Mouse (Mus musculus) right cerebral cortex, postnatal 14 days (tissue): Measurements from ENCODE around the gene Mecp2.
A peak's percentile ranks its signal among the peaks of the same experiment; 100 is the strongest.
"Not testable (repeated sequence)": the region's sequence is repeated elsewhere in the genome, so short reads cannot be mapped to it uniquely, and the experiment has no call there.

ENCODE experiments used
- DNase-seq: peaks from one replicate; pipeline ENCODE4 v3.0.0; 2022

The Mecp2 gene

DNA sequence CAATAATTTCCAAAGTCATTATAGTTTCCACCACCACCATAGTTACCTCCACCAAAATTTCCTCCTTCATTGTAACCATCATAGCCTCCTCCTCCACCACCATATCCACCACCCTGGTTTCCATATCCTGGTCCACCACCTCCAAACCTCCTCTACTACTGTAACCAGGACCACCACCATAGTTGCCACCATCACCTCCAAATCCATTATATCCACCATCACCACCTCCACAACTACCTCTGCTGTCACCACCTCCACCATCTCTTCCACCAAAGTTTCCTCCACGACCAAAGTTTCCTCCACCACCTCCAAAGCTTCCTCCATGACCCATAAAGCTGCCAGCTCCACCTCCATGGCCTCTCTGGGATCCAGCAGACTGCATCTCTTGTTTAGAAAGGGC, at the start of gene Mecp2:
Gene Mecp2 (minus strand): TSS at position 101 of the 400 bp plus-strand sequence.
- DNase-seq = not testable (repeated sequence)

DNA sequence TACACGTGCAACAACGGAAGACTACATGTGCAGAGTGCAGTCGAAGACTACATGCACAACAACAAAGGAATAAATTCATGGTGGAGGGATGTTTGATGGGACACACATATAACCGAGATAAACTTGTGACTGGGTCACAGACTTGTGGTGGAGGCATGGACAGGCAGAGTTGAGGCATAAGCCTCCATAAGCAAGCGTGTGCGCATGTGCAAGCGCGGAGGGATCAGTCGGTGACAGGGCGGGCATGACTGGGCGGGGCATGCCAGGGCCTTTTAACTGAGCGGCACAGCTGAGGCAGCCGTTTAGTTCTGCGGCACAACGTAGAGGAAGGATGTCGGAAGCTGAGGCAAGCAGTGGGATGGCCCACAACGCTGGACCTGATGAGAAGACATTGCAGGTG, 41.8 kb upstream of the Mecp2 start, which contains the start of gene Tktl1:
Gene Tktl1 (plus strand): TSS at position 301 of the 400 bp plus-strand sequence.
- no peak for DNase-seq

- no peak for DNase-seq
Measured at GRCm38 (mm10) chrX:74167738-74168137, 32.6 kb upstream of the Mecp2 start, which contains the start of gene Tex28. TSS of gene Tex28 (minus strand) at chrX:74167838.

DNA sequence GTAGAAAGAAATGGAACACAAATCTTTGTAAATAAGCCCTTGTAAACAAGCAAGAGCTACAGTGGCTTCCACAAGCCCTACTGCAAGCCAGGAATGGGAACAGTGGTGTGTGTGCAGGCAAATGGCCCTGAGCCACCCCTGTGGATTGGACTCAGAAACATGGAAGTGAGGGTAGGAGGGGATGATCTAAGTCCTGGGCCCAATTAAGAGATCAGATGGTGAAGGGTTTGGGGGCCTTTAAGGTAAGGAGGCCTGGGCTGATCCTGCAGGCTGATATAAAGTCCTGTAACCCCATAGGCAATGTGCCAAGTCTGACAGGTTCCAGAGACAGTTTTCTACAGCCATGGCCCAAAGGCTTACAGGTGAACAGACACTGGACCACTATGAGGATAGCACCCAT, 8.0 kb downstream of the Mecp2 start, which contains the start of gene Opn1mw:
Gene Opn1mw (plus strand): TSS at position 301 of the 400 bp plus-strand sequence.
- DNase-seq = no peak

GRCm38 (mm10) chrX:74124975-74125374, 10.2 kb downstream of the Mecp2 start:
- no peak for DNase-seq

DNA sequence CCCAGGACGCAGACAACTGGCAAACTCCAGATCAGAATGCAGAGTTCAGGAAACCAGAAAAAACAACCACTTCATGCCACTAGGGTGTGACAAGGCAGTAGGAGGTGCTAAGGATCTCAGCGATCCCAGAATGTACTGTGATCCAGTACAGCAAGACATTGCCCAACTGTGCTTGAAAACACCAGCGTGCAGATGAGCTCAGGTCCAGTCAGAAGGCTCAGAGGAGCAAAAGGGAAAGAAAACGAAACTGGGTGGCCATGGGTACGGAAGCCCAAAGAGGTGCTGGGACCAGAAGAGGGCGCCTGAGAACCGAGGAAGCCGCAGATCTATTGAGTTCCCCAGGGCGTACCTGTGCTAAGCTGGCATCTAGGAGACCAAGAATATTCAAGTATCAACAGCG, 19.7 kb downstream of the Mecp2 start:
- DNase-seq = peak; percentile 62

DNA sequence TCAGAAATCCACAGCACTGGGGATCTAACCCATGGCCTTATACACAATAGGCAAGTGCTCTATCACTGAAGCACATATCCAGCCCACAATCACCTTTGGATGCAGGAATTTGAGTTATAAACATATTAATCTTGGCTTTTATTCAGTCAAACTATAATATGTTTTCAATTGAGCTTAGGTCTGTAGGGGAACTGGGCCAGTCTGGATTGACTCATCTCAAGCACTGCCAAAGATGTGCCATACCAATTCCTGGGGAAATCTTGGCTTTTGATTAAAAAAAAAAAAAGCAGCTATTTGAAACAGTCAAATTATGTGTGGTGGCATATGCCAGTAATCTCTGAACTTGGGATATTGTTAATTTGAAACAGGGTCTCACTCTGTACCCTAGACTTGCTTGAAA, 21.1 kb downstream of the Mecp2 start:
- DNase-seq = no peak

DNA sequence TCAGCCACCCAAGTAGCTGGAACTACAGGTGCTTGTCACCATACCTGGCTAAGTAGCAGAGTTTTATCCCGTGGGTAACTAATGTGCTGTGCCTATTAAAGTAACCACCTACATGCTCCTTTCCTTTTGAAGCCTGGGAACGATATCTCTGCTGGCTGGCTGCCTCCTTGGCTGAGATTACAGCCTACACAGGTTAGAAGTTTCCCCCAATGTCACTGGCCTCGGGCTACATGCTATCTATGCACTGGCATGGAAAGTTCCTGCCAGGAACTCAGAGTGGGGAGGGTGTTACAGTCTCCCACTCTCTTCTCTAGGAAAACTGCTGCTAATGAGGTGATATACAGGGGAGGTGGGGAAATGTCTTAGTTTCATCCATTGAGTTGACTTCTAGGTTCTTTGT, 26.4 kb downstream of the Mecp2 start:
- no peak for DNase-seq

- DNase-seq = no peak
Measured at GRCm38 (mm10) chrX:74105916-74106315, 29.2 kb downstream of the Mecp2 start.

DNA sequence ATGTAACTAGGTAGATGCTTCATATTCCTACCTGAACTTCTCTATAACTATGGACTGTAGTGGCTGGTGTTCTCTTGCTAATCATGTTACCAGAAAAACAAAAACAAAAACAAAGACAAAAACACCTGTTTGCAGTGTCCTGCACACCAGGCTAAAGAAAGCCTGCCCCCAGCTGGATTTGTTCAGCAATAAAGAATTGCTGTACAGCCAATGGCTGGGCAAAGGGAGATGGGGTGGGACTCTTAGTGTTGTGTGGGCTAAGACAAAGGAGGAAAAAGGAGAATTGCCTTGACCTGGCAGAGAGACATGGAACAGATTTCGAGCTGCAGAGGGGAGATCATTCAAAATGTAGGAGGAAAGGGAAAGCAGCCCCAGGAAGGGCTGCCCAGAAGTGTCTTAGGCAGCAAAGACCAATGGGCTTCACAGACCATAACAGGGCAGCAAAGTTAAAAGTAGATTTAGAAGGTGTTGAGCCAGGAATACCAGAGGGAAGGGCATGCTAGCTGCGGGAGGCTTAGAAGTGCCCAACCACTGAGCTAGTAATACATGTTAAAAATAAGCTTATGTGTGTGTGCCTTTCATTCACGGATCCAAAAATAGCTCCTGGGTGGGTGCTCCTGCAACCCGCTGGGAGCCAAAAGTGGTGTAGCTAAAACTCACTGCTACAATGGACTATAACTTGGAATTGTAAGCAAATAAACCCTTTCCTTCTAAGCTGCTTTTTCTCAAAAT, 31.5 kb downstream of the Mecp2 start:
- DNase-seq = no peak

DNA sequence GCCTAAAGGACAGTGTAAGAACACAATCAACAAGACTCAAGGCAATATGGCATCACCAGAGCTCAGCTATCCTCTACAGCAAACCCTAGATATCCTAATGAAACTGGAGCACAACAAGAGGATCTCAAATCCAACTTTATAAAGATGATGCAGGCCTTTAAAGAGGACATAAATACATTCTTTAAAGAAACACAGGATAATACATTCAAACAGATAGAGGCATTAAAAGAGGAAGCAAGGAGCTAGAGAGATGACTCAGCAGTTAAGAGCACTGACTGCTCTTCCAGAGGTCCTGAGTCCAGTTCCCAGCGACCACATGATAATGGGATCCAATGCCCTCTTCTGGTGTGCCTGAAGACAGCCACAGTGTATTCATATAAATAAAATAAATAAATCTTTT, 40.0 kb downstream of the Mecp2 start:
- DNase-seq = no peak

GRCm38 (mm10) chrX:74085601-74086038, 49.5 kb downstream of the Mecp2 start:
- DNase-seq = peak; percentile 96

DNA sequence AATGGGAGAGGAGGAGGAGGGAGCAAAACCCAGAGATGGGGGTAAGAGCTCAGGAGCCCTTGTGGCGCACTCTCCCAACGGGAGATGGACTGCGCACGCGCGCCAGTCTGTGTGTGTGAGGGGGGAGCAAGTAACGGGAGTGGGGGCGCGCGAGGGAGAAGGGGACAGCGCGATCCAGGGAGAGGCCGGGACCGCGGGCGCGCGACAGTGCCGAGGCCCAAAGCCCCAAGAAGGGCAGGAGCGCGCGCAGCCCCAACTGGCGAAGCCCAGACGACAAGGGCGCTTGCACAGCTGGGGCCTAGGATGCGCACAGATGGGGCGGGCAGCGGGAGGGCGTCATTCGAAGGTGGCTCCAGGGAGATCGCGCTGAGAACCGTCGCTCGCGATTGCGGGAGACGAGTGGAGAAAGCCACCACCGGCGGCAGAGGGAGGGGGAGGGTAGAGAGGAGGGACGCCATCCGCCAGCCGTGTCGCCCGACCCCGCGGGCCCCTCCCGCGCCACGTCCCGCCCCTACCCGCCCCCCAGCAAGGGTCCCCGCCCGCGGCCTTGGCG, 50.1 kb downstream of the Mecp2 start:
- peak; percentile 78 for DNase-seq

- DNase-seq = no peak
Measured at GRCm38 (mm10) chrX:74084276-74084837, 50.8 kb downstream of the Mecp2 start.

DNA sequence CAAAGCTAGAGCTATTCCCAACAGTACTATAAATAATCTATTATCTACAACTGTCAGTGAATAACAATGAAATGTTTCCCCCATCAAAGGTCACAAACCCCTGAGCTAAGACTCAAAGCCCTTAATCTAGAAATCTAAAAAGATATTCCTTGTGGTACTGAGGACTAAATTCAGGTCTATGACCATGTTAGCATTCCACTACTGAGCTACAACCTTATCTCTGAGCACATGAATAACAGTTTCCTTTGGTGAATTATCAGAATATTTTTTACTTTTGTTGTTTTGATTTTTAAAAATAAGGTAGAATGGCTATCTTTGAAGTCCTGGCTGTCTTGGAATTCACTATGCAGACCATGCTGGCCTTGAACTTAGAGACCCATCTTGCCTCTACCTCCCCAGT, 64.4 kb downstream of the Mecp2 start:
- DNase-seq = no peak

- peak; percentile 32 for DNase-seq
Measured at GRCm38 (mm10) chrX:74067891-74068290, 67.3 kb downstream of the Mecp2 start.

GRCm38 (mm10) chrX:74045107-74045506, 90.1 kb downstream of the Mecp2 start:
- DNase-seq = no peak

DNA sequence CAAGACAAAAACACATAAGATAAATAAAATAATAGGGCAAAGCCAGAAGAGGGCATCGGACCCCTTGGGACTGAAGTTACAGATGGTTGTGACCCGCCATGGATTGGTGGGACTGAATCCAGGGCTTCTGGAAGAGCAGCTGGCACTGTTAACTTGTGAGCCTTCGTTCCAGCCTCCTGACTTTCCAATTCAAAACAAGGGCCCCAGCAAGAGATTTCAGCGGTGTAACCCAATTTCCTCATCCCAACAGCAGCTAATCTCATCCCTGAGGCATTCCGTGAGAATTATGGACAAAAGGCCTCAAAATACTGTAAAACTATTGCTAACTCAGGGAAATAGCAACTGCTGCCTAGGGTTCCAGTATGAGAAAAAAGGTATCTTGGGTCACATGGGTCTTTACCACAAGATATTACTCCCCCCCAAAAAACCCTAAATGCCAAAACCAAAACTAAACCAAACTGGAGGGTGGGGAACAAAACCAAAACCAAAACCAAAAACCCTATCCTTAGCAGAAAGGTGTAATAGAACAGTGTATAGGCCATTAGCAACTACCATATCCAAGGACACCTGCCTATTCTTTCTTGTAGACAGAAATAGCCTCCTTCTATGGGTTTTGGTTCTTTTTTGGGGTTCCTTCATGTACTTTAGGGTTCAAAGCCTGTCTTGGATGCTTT, 97.3 kb downstream of the Mecp2 start:
- DNase-seq = no peak

- no peak for DNase-seq
Measured at GRCm38 (mm10) chrX:74030000-74030399, 105.2 kb downstream of the Mecp2 start.

DNA sequence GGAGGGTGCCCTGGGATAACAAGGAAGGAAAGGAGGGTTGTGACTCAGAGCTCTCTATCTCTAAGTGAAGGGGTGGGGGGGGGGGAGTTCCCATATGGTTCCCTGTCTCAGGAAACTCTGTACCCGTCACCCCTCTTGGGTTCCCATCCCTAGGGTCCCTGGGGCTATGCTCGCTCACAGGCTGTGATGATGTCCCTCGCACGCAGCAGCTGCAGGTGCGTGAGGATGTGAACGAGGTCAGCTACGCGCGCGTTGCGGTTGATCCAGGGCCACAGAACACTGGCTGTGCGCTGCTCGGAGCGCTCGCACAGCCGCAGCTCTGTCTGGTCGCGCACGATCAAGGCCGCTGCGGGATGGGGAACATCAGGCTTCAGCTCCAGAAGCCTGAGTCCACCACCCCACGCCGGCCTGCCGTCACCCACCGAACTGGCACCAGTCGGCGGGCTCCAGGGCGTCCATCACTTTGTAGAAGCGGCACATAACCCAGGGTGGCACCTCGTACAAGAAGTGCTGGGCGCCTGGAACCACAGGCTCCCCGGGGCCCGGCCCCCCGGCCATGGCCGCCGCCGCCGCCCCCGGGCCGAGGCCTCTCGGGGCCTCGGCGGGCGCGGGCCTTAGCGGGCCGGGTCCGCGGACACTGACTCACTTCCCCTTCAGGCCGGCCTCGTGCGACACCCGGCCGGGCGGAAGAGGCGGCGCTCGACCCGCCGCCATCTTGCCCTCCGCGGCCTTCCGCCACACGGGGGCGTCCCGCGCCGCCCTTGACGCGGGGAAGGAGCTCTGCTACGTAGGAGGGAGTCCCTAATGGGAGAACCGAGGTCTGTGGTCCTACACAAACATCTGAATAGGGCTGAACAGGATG, 111.7 kb downstream of the Mecp2 start, which contains the start of gene Irak1:
Gene Irak1 (minus strand): TSS at position 731 of the 862 bp plus-strand sequence.
- peak; percentile 65 for DNase-seq

- no peak for DNase-seq
Measured at GRCm38 (mm10) chrX:74022795-74023187, 112.4 kb downstream of the Mecp2 start.

- DNase-seq = no peak
Measured at GRCm38 (mm10) chrX:74014597-74014996, 120.6 kb downstream of the Mecp2 start.
